Mouse (Mus musculus) forebrain, embryonic 14.5 days (tissue): ENCODE measurements at regions not wholly inside any gene's neighbourhood (a gene's known extent, or its start where the extent isn't known, plus 50 kb on each side); places are given as distances from the start of the nearest gene placed in this dataset.

Experiments used
- ATAC-seq: fragments of 200-750 bp; cut with Nextera tagmentation; 2 replicates; pipeline ENCODE4 v1.8.0; 2017; ENCODE audit warnings: mild to moderate bottlenecking, moderate library complexity
- DNase-seq: peaks from one replicate; pipeline ENCODE4 v3.0.0-alpha.2; 2015; ENCODE audit warnings: low spot score
- H3K27ac ChIP-seq: fragments of 300-500 bp; sonication (generic); 2 replicates; pipeline ENCODE4 v1.5.1; 2014; ENCODE audit warnings: low read depth, mild to moderate bottlenecking, control low read depth, low read length, moderate library complexity
- H3K27me3 ChIP-seq: fragments of 300-500 bp; sonication (generic); replicated peaks from 2 replicates; pipeline ENCODE4 v1.6.1; 2014; ENCODE audit warnings: low read length, control low read depth, mixed read lengths; ENCODE audit not compliant: control insufficient read depth, insufficient read depth
- H3K36me3 ChIP-seq: fragments of 300-500 bp; sonication (generic); 2 replicates; pipeline ENCODE4 v1.6.1; 2014; ENCODE audit warnings: low read length, control low read depth; ENCODE audit not compliant: control insufficient read depth, insufficient read depth
- H3K4me1 ChIP-seq: fragments of 300-500 bp; sonication (generic); 2 replicates; pipeline ENCODE4 v1.6.1; 2014; ENCODE audit warnings: antibody characterized with exemption, low read length, control low read depth; ENCODE audit not compliant: control insufficient read depth, insufficient read depth
- H3K4me2 ChIP-seq: fragments of 300-500 bp; sonication (generic); 2 replicates; pipeline ENCODE4 v1.6.1; 2014; ENCODE audit warnings: mild to moderate bottlenecking, control low read depth, low read length
- H3K4me3 ChIP-seq: fragments of 300-500 bp; sonication (generic); 2 replicates; pipeline ENCODE4 v1.5.1; 2014; ENCODE audit warnings: low read depth, low read length, control low read depth
- H3K9ac ChIP-seq: fragments of 300-500 bp; sonication (generic); 2 replicates; pipeline ENCODE4 v1.6.1; 2014; ENCODE audit warnings: mild to moderate bottlenecking, low read length, control low read depth, moderate library complexity
- H3K9me3 ChIP-seq: fragments of 300-500 bp; sonication (generic); replicated peaks from 2 replicates; pipeline ENCODE4 v1.6.1; 2016; ENCODE audit warnings: low read length, control low read depth, mixed read lengths; ENCODE audit not compliant: control insufficient read depth
- WGBS: fragments of 180-500 bp; shearing (Covaris S2); extraction: QIAGEN DNeasy Blood & Tissue Kit; methylation state at CpG from one replicate; pipeline ENCODE4 v1.1.7; 2014; 5-methylcytosine and 5-hydroxymethylcytosine counted together

GRCm38 (mm10) chr2:128451554-128452239, 139.3 kb upstream of the Spdye4c start:
- H3K4me1 ChIP-seq: no peaks in the 10 kb centered on the region
- no peak overlapping the region for H3K9ac ChIP-seq
- H3K27ac ChIP-seq: no peak overlapping the region
- ATAC-seq: no peak
- DNase-seq: no peak
- H3K4me2 ChIP-seq: no peak overlapping the region
- no peaks in the 10 kb centered on the region for H3K36me3 ChIP-seq
- 73% methylated on average over 5 of the region's 5 CpGs for WGBS
- H3K27me3 ChIP-seq: no peaks in the 10 kb centered on the region
- H3K4me3 ChIP-seq: no peak overlapping the region
- no peaks in the 10 kb centered on the region for H3K9me3 ChIP-seq

GRCm38 (mm10) chr2:128452582-128452981, 138.4 kb upstream of the Spdye4c start:
- DNase-seq (no peak), ATAC-seq (no peak)
- no peak overlapping the region for H3K4me3 ChIP-seq
- H3K9ac ChIP-seq: no peak overlapping the region
- no peaks in the 10 kb centered on the region for H3K36me3 ChIP-seq
- H3K27me3 ChIP-seq: no peaks in the 10 kb centered on the region
- H3K4me2 ChIP-seq: no peak overlapping the region
- H3K9me3 ChIP-seq: no peaks in the 10 kb centered on the region
- WGBS: 87% methylated on average over 1 of the region's 1 CpGs
- no peaks in the 10 kb centered on the region for H3K4me1 ChIP-seq
- H3K27ac ChIP-seq: no peak overlapping the region

GRCm38 (mm10) chr2:128454509-128454908, 136.5 kb upstream of the Spdye4c start:
- Histone ChIP-seq H3K9ac (no peak overlapping the region), H3K9me3 (no peaks in the 10 kb centered on the region), H3K27ac (no peak overlapping the region), H3K36me3 (no peaks in the 10 kb centered on the region), H3K4me1 (no peaks in the 10 kb centered on the region), H3K4me2 (no peak overlapping the region), H3K4me3 (no peak overlapping the region), H3K27me3 (no peaks in the 10 kb centered on the region)
- 92% methylated on average over 13 of the region's 13 CpGs for WGBS
- ATAC-seq (no peak), DNase-seq (no peak)

GRCm38 (mm10) chr2:128457591-128458209, 133.3 kb upstream of the Spdye4c start:
- Histone ChIP-seq H3K9me3 (no peaks in the 10 kb centered on the region), H3K27ac (no peak overlapping the region), H3K9ac (no peak overlapping the region), H3K27me3 (no peaks in the 10 kb centered on the region), H3K4me1 (no peaks in the 10 kb centered on the region), H3K4me3 (no peak overlapping the region), H3K36me3 (no peaks in the 10 kb centered on the region), H3K4me2 (no peak overlapping the region)
- WGBS: 84% methylated on average over 6 of the region's 6 CpGs
- no peak for ATAC-seq
- DNase-seq: no peak

GRCm38 (mm10) chr2:128465214-128465984, 125.6 kb upstream of the Spdye4c start:
- Histone ChIP-seq H3K27me3 (no peaks in the 10 kb centered on the region), H3K36me3 (no peaks in the 10 kb centered on the region), H3K9ac (no peak overlapping the region), H3K27ac (no peak overlapping the region), H3K4me3 (no peak overlapping the region), H3K4me1 (no peaks in the 10 kb centered on the region), H3K4me2 (no peak overlapping the region), H3K9me3 (no peaks in the 10 kb centered on the region)
- DNase-seq: no peak
- WGBS: 86% methylated on average over 6 of the region's 6 CpGs
- ATAC-seq: no peak

- Histone ChIP-seq H3K4me1 (no peaks in the 10 kb centered on the region), H3K27me3 (no peaks in the 10 kb centered on the region), H3K9ac (no peak overlapping the region), H3K4me2 (no peak overlapping the region), H3K27ac (no peak overlapping the region), H3K36me3 (no peaks in the 10 kb centered on the region), H3K4me3 (no peak overlapping the region), H3K9me3 (no peaks in the 10 kb centered on the region)
- 92% methylated on average over 8 of the region's 8 CpGs for WGBS
- no peak for DNase-seq
- no peak for ATAC-seq
Measured at GRCm38 (mm10) chr2:128467490-128468245, 123.3 kb upstream of the Spdye4c start.

- Histone ChIP-seq H3K4me1 (no peaks in the 10 kb centered on the region), H3K27ac (no peak overlapping the region), H3K9me3 (no peaks in the 10 kb centered on the region), H3K27me3 (no peaks in the 10 kb centered on the region), H3K4me3 (no peak overlapping the region), H3K9ac (no peak overlapping the region), H3K36me3 (no peaks in the 10 kb centered on the region), H3K4me2 (no peak overlapping the region)
- DNase-seq: no peak
- 74% methylated on average over 2 of the region's 2 CpGs for WGBS
- no peak for ATAC-seq
Measured at GRCm38 (mm10) chr2:128468323-128468722, 122.7 kb upstream of the Spdye4c start.

GRCm38 (mm10) chr2:128470351-128470750, 120.7 kb upstream of the Spdye4c start:
- H3K9me3 ChIP-seq: no peaks in the 10 kb centered on the region
- no peaks in the 10 kb centered on the region for H3K36me3 ChIP-seq
- 41% methylated on average over 5 of the region's 5 CpGs for WGBS
- no peak overlapping the region for H3K9ac ChIP-seq
- ATAC-seq (no peak), DNase-seq (no peak)
- H3K4me1 ChIP-seq: no peaks in the 10 kb centered on the region
- H3K4me3 ChIP-seq: no peak overlapping the region
- no peak overlapping the region for H3K4me2 ChIP-seq
- H3K27ac ChIP-seq: no peak overlapping the region
- no peaks in the 10 kb centered on the region for H3K27me3 ChIP-seq
